Comparison of ENCODE assay signal across 8 mouse cellular contexts in genomic region chr3:56181991-56182370, GRCm38 (mm10). TPM values are rescaled to one million over a fixed set of nuclear protein-coding genes. Genes with fewer than 3 reads are reported as not detected.
DNase-seq lines count a peak whose midpoint lies in the region; ATAC-seq and TF ChIP-seq lines count a peak whose summit lies in the region.

No protein-coding gene starts in this region.

- no peak for TF ChIP-seq CTCF in left cerebral cortex, adult 2 months (IDR thresholded peaks at IDR 0.05)
- no peak for TF ChIP-seq CTCF in hindbrain, postnatal 0 days (IDR thresholded peaks at IDR 0.05; ENCODE audit: low read depth)

- H3K4me2 ChIP-seq in hindbrain, postnatal 0 days (ENCODE audit: low read depth, low read length) = peak overlapping the region; percentile 73
- H3K4me2 ChIP-seq in neural tube, embryonic 12.5 days (replicated peaks) = peak overlapping the region; percentile 83

- intact Hi-C loops in left cerebral cortex, adult 2 months (cut with DNase I) = loop anchor here (5.0 kb wide), 4 partner anchors 85 to 180 kb away; no protein-coding TSS in a partner anchor
- intact Hi-C loops in left cerebral cortex, postnatal 14 days (cut with DNase I) = loop anchor here (2.0 to 5.0 kb wide), 2 partner anchors 175 to 179 kb away; no protein-coding TSS in a partner anchor

- H3K36me3 ChIP-seq in hindbrain, postnatal 0 days (ENCODE audit: insufficient read depth, low read length) = no peaks in the 10 kb centered on the region
- no peaks in the 10 kb centered on the region for H3K36me3 ChIP-seq in neural tube, embryonic 12.5 days

- peak overlapping the region; percentile 99 for H3K9ac ChIP-seq in hindbrain, postnatal 0 days (replicated peaks; ENCODE audit: low read length)
- H3K9ac ChIP-seq in neural tube, embryonic 12.5 days = peak overlapping the region; percentile 96

- DNase-seq in left cerebral cortex, adult 2 months (ENCODE audit: extremely low spot score in 1 of 2, low spot score in 2 of 2) = no peak
- DNase-seq in left cerebral cortex, postnatal 14 days (ENCODE audit: low spot score in 2 of 2) = no peak
- peak; percentile 27 for DNase-seq in embryo, embryonic 9.5 days (ENCODE audit: extremely low spot score)
- no peak for DNase-seq in hindbrain, postnatal 0 days (ENCODE audit: low spot score)
- no peak for DNase-seq in layer of hippocampus, adult 18-20 months (ENCODE audit: low spot score in 2 of 2)
- no peak for DNase-seq in testis, postnatal 14 days (ENCODE audit: low spot score)

- no peaks in the 10 kb centered on the region for H3K9me3 ChIP-seq in hindbrain, postnatal 0 days (ENCODE audit: low read length)
- H3K9me3 ChIP-seq in neural tube, embryonic 12.5 days = no peaks in the 10 kb centered on the region

- 0 out of 2 replicates have a peak, but pooled peaks have one; percentile 0 for ATAC-seq in hindbrain, postnatal 0 days
- ATAC-seq in neural tube, embryonic 12.5 days (ENCODE audit: low FRiP score, low read depth) = no peak
- ATAC-seq in inflammation-experienced regulatory T-cells, adult 6 months = no peak

- peak overlapping the region; percentile 96 for H3K4me3 ChIP-seq in left cerebral cortex, adult 2 months
- H3K4me3 ChIP-seq in hindbrain, postnatal 0 days (ENCODE audit: low read length) = peak overlapping the region; percentile 96
- H3K4me3 ChIP-seq in neural tube, embryonic 12.5 days = peak overlapping the region; percentile 96

- H3K4me1 ChIP-seq in hindbrain, postnatal 0 days (ENCODE audit: insufficient read depth, low read length) = no peaks in the 10 kb centered on the region
- H3K4me1 ChIP-seq in neural tube, embryonic 12.5 days = peaks cover 12% of the 10 kb centered on the region; the same call in 1 of the 2 replicates

- peak overlapping the region; percentile 90 for H3K27ac ChIP-seq in left cerebral cortex, adult 2 months
- peak overlapping the region; percentile 97 for H3K27ac ChIP-seq in hindbrain, postnatal 0 days
- 0 out of 2 replicates have a peak overlapping the region, but pooled peaks have one; percentile 90 for H3K27ac ChIP-seq in neural tube, embryonic 12.5 days

- no peaks in the 10 kb centered on the region for H3K27me3 ChIP-seq in hindbrain, postnatal 0 days (ENCODE audit: insufficient read depth, low read length)
- no peaks in the 10 kb centered on the region for H3K27me3 ChIP-seq in neural tube, embryonic 12.5 days (replicated peaks)

- 4% methylated on average over 4 of the region's 4 CpGs for WGBS in hindbrain, postnatal 0 days
- WGBS in neural tube, embryonic 12.5 days = 4% methylated on average over 4 of the region's 4 CpGs

RNA-seq across cellular contexts. Expression of gene Nbea, which starts 1.5 kb away (rescaled TPM):
- total RNA-seq in left cerebral cortex, adult 2 months (2021) = 100 to 1,000 TPM; 171 to 176 TPM
- 100 to 1,000 TPM; 198 to 199 TPM for total RNA-seq in left cerebral cortex, postnatal 14 days (2021)
- 189 and 190 TPM in 2 replicates for total RNA-seq in hindbrain, postnatal 0 days (2014; rRNA removed)
- polyA plus RNA-seq in hindbrain, postnatal 0 days (2015; fragmentation: Nextera tagmentation; extraction: Ambion mirVana) = 53.2 and 53.4 TPM in 2 replicates
- polyA plus RNA-seq in neural tube, embryonic 12.5 days (2016; fragmentation: Nextera tagmentation; extraction: Ambion mirVana) = 28.5 and 31.9 TPM in 2 replicates
- 100 to 1,000 TPM; 193 to 205 TPM for total RNA-seq in layer of hippocampus, adult 18-20 months (2021)
- polyA plus RNA-seq in inflammation-experienced regulatory T-cells, adult 6 months (2017; shearing (Covaris generic)) = under 1 TPM in 1 of 3 experiments, not detected in 2; 0.40 TPM
